Mouse (Mus musculus) kidney, adult 11 months (tissue): ENCODE measurements around the gene Gm27027.

Experiments
- DNase-seq: peaks from one replicate; pipeline ENCODE4 v3.0.0; 2022

The Gm27027 gene

DNA sequence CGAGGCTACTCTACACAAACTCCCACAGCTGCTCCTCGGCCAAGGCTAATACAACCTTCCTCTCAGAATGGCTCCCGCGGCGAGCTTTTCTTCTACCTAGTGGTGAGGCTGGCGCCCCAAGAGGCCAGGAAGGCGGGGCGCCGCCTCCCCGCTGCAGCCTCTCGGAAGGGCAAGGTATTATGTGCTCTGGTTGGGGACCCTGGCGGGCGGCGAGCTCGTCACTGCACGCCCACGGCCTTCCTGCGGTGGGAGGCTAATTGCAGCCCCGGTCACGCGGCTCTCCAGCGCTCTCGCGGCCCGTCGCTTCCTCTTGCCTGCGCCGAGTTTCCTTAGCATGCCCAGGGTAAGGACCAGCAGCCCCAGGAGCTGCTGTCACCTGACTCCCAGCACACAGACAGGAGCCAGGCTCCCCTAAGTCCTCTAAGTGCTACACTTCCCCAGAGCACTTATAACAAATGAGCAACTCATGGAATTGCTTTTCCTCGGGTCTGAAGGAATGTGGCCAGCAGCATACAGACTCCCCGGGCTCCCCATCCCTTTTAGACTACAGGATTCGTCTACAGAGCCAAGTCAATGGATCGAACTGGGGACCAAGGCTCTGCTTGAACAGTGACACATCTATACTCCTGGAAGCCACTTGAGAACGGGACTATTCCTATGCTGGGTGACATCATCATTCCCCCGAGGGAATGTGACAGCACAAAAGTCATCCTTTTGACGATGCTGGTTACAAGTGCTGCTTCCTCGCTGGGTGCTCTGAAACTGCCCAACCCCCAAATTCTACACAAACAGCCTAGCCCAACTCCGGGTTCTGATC is 19.5 kb downstream of the Gm27027 start:
- DNase-seq: peak; percentile 46

DNA sequence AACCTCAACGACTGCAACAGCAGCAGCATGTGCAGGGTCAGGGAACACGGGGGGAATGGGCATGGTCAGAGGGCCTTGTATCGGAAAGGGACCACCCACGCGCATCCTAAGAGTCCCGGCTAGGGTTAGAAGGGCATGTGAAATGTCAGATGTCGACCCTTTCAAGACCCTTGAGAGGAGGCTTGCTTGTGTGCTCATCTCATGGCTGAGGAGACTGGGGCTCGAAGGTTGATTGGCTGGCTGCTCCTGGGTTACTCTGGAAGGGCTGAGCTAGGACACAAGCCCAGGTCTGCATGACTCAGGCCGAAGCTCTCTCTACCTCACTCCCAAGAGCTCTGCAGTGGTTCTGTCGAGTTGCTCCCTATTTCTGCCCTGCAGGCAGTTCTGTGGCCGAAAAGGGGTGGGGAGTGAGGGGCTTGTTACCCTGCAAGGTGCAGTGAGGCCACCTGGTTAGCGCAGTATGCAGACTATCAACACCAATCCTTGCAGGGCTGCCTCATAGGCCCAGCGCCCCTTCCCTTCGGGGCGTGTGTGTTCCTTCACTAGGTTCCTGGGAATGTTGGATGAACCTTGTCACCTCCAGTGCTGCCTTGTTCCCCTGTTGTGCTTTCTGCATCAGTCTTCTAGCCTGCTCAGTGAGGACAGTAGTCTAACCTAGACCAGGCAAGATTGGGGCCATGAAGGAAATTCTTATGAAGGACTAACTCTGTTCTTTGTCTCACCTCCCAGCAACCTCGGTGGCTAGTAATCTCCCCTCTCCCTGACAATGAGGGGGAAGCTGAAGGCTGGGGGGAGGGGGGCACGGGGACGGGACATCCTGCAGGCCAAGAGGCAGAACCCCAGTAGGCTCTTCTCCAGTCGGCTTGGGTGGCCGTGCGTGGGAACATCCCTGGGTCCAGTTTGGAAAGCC is 20.4 kb downstream of the Gm27027 start:
- no peak for DNase-seq

DNA sequence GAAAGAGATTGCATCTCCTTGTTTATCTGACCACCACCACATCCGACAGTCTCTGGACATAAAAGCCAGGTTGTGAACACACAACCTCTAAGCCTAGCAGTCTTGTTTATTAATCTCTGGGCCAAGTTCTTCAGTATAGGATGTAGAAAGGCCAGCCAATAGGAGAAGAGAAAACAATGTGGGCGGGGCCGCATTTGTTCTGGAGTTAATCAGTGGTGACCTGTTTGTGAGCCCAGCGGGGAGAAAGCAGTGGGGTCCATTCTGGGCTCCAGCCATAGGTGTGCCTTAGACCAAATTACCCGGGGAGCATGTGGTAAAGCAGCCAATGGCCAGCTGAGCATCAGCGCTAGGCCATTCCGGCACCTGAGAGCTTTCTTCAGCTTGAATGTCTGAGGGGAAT is 21.1 kb downstream of the Gm27027 start:
- DNase-seq: no peak

DNA sequence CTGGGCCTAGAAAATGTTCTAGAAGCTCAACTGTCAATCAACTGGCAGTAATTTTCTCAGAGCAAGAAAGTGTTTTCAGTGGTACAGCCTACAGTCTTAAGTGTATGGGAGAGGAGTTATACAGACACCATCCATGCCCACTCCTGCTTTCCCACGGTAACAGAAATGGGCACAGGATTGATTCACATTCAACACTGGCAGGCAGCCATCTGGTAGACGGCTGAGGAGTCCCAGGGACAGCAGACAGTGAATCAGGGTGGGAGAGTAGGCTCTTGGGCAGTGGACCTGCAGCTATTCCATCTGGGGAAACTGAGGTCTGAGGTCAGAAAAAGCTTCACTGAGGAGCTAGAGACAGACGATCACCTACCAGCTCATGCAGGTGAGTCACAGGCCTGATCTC is 24.5 kb downstream of the Gm27027 start:
- DNase-seq: no peak

DNA sequence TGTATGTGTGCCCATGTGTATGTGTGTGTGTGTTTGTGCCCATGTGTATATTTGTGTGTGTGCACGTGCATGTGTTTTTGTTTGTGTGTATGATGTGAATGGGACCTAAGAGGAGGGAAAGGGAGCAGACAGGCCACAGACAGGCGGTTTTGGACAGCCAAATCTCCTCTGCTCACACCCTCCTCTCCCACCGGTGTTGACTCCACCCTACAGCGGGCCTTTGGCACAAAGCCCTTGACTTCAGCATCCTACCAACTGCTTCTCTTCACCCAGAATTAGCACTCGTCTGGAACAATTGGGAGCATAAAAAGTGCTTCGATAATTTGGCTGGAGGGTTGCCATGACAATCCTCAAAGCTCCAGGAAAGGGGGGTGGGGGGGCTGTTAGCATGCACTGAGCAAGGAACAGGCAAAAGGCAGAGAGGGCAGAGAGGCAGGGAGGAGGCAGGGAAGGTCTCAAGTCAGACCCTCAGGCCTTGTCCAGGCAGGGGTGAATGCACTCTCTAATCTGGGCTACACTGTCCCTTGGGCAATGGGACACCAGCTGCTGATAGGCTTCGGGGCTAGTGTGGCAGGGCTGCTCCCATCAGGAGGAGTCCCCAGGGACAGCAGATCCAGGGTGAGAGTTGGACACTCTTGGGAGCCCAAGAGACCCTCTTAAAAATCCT is 31.5 kb downstream of the Gm27027 start:
- DNase-seq: no peak

DNA sequence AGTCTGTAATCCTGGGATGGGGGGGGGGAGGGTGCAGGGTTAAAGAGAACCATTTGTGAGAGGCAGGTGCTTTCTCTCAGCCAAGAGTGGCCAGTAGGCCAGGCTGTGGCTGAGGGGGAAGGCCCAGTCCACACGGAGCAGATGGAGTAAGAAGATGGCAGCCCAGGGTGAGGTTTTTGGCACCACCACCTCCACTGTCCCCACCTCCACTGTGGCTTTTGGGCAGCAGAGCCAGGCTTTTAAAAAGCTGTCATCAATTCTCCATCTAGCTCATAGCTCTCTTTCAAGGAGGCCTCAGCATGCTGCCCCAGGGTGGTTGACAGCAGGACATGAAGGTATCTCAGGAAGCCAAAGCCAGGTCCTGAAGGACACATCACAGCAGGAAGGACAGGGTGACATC is 32.4 kb downstream of the Gm27027 start:
- DNase-seq: no peak

DNA sequence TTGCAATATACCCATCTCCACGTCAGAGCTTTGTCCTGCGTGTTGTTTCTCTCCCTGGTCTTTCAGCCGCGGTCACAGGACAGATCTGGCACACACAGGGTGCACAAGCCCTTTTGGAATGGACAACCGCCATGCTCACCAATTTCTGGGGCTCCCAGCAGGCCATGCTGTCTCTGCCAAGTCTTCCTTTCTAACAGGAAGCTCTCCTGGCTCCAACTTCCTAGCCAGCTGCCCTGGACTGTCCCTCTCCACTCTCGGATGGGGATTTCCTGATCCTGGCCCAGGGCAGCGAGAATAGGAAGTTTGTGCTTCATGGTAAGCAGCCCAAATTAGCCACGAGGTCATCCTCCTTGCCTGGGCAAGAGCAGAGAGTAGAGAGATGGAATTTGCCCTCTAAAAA is 34.4 kb downstream of the Gm27027 start:
- DNase-seq: peak; percentile 61

DNA sequence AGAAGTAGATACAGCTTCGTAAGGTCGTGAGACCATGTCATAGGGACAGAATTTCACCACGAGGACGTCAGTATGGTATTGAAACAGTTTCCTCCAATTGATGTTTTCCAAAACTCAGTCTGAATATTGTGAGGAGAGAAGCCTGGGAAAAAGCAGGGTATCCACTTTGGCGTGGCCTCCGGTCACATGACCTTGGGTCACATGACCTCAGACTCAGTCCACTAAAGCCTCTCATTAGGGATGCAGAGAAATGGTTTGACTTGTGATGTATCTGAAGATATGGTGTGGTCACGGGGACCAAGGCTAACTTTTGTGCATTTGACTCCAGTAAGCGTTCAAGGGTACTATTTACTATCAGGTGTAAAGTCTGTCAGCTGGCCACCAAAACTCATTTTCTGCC is 36.8 kb downstream of the Gm27027 start:
- DNase-seq: no peak

DNA sequence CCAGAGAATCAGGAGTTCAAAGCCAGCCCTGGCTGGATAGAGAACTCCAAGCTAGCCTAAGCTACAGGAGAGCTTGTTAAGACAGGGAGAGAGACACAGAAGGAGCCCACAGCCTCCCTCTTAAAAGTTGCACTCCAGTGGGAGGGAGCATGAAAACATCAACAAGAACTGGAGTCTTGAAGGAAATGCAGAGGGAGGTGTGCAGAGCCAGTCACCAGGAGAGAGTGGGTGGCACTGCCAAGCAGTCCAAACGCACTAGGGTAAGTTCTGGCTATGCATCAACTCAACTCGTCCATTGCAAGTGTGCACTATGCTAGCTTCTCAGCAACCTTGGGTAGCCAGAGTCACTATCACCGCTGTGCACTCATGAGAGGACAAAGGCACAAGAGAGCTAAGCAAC is 37.9 kb downstream of the Gm27027 start:
- no peak for DNase-seq

DNA sequence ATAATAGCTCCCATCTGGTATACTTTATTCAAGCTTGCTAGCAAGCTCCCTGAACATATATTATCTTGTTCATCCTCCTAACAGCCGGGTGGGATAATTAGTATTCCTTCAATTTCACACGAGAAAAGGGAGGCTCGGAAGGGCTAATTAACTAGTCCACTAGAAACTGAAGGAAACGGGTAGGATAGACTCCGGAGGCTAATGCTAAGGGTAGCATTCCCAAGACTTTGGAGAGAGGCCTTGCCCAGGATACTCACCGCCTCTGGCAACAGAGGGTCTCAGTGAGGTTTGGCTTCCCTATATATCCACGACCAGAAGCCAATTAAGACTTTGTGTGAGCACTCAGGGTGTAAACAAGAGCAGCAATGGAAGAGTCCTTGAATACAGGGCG is 38.4 kb downstream of the Gm27027 start:
- DNase-seq: no peak

DNA sequence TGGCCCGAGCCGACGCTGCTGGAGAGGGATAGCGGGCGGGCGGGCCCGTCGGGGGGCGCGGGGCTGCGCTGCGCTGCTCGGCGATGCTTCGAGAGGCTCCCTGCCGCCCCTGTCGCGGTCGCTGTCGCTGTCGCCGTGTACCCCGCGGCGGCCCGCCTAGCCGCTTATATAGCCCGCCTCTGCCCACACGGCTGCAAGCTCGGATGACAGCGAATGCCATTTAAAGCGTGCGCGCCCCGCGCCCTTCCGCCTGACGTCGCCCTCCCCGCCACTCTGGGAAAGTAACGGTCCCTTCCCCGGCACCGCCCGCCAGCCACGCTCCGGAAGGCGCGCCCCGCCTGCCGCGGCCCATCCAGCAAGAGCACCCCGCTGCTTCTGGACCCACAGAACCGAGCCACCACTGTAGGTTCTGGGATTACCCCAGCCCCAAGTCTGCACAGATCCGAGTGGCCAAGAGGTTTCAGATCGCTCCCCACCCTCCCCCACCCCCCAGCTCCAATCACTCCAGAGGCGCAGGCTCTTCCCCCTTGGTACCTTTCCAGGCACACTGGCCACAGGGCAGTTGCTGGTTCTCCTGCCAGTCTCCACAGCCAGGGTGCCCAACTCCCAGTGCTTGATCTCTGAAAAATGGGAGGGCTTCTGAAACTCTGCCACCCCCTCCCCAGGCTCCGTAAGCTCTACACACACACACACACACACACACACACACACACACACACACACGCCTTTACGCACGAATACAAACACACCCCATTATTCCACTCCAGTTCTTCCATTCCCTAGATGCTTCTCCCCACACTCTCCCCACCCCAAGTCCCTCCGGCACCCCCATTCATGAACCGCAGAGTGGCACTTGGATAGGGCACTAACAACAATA is 39.0 kb downstream of the Gm27027 start, which contains the start of gene Gm13889:
Gene Gm13889 (minus strand): TSS at position 294 of the 877 bp plus-strand sequence.
- DNase-seq: peak; percentile 70

DNA sequence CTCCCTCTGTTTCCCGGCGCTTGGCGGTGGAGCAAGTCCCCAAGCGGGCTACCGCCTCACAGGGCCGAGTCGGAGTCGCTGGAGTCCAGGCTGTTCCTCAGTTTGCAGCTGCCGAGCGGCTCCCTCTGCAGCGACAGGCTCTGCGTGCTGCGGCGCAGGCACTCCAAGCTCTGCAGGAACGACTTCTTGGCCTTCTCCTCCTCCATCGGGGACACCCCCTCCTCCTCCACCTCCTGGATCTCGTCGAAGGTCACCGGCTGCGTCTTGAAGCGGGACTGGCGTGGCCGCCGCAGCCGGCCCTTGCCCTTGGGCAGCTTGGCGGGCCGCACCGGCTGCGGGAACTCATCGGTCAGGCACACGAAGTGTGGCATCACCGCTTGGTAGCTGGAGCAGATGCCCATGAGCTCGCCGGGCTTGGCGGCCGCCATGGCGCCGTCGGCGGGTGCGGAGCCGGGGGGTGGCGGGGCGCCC is 39.8 kb downstream of the Gm27027 start:
- DNase-seq: peak; percentile 26

DNA sequence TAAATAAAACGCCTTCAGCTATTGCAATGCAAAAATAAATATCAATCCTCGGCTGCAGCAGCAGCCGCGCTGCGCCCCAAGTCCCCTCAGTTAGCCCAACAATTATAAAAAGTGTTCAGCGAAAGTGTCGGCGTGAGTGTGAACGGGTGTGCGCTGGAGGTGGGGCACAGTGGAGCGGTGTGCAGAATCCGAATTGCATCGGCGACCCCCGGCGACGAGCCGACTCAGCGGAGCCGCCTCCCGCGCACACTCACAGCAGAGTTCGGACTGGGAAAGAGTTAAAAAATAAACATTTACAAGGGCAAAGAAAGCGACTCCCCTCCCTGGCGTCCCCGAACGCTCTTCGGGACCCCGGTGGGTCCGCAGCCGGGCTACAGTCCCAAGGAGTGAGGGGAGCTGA is 40.3 kb downstream of the Gm27027 start:
- no peak for DNase-seq

DNA sequence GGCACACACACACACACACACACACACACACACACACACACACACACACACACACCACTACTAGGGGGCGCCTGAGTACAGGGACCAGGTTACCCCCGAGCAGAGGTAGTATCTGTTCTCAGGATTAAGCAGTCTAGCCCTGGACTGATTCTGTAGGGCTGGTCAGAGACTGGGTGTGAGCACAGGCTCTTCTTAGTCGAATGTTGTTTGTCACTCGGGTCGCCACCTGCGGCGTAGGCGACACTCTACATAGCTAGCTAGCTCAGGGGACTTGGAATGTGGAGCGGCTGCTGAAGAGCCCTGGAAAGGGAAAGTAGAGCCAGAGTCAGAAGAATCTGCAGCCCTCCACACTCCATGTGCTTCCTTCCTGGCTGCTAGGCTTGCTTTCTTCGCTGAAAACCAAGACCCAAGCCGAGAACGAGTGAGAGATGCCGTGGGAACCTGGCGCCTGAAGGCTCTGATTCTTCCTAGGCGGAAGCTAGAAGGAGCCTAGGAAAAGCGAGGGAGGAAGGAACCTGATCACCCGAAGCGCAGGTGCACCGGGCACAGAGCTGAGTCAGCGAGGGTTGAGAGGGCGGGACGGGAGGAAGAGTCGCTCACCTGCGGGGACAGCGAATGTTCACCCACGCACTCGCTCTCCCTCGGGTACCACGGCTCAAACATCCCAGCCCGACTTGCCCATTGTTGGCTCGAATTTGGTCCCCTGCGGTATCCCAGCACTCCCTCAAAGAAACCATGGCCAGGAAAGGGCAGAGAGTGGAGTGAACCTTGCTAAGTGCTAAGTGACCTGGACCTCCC is 41.2 kb downstream of the Gm27027 start:
- no peak for DNase-seq

DNA sequence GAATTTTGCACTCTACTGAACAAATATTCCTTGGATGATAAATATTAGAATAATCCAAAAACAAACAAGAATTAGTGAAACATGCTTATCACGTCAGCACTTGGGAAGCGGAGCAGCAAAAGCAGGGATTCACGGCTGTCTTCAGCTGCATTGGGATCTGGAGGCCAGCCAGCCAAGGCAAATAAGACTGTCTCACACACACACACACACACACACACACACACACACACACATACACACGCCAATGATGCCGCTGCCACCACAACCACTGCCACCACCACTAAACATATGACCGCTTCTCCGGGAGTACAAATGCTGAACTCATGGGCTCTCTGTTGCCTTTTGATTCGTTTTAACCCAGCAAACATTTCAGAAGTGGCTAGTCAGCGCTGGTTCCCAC is 42.4 kb downstream of the Gm27027 start:
- no peak for DNase-seq

DNA sequence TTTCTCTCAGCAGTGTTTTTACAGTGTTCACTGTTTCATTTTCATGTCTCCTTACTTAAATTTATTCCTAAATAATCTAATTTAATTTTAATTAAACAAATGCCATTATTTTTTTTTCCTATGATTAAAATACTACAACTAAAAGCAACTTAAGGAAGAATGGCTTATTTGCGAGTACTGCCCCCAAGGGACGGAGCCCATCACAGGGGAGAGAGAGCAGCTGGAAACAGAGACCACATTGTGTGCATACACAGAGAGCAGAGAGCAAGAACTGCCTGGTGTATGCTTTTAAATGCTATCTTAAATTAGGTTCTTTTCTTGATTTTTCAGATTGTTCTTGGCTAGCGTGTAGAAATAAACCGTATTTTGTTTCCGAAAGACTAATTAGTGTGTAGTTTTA is 49.2 kb downstream of the Gm27027 start:
- no peak for DNase-seq

DNA sequence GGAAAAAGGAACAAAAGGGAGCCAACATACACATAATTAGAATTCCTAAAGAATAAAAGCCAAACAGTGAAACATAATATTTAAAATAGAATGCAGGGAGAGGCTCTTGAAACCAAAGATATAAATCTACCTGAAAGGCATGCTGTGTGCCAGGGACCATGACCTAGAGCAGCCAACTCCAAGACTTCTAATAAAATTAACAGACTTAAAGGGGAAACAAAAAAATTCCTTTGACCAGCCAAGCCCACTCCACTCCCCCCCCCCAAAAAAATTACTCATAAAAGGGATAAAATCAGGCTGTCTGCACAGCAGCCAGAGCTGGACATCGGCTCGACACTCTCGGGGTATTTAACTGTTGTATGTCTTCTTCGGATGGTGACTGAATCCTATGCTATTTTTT is 51.3 kb downstream of the Gm27027 start:
- DNase-seq: no peak

DNA sequence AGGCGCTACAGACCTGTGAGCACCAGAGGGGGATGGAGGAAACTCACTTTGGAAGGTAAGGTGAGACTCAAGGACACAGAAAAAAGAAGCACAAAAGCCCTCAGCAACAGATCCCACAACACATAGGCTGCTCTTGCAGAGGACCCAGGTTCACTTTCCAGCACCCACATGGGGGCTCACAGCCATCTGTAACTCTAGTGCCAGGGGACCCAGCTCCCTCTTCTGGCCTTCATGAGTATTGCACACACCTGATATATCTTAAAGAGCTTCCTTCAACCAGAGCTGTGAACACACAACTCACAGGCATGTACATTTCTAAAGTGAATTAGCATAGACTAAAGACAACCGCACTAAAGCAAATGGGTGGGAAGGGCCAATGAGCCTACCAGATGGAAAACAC is 52.1 kb downstream of the Gm27027 start:
- no peak for DNase-seq

DNA sequence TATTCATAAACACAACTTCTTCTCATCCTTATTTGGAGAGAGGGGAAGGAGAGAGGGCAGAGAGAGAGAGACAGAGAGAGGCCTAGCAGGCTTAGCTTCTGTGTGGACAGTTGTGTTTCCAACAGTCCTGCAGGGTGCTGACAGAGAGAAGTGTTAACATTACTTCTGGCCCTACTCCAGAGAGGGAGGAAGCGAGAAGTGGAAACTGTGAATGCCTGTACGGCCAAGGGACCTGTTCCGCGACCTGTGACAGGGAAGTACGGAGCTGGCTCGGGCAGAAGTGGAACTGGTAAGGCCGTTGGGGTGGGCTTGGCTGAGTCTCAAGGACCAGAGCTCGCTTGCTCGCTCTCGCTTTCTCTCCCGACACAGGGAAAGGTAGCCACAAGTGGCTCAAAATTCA is 54.5 kb downstream of the Gm27027 start:
- DNase-seq: no peak

DNA sequence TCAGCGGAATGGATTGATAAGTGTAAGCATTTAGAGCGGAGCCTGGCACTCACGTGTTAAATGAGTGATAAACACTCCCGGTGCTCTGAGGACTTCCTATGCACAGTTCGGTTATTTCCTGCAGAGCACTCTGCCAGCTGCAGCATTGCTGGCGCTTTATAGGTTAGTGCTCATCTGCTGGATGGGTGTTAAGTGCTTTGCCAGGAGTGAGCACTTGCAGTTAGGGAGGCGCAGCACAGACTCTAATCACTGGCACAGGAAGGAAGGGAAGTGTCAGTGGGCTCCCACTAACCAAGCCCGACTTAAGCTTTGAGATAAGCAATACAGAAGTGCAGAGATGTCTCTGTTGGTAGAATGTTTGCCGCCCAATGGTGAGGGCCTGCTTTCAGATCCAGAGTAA is 57.6 kb downstream of the Gm27027 start:
- DNase-seq: no peak

DNA sequence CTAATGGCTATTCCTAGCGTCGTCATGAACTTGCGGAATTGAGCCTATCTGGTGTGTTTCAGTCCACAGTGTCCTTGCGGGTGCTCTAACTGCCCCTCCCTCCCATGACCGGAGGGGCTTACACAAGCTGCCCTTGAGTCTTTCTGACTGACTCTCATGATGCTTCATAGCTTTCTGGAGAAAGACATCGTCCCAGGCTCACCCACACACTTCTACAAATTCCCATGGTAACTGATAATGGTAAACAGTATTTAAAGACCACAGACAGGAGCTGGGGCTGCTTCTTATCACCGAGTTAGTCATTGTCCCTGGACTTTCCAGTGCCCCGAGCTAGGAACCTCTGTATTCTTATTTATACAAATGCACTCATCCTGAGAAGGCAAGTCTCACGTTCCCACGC is 67.3 kb downstream of the Gm27027 start:
- no peak for DNase-seq
